Mouse (Mus musculus) midbrain, postnatal 0 days (tissue): ENCODE measurements around the gene Fmod. TPM values are rescaled to one million over a fixed set of nuclear protein-coding genes. Genes with fewer than 3 reads are reported as not detected.
A peak's percentile ranks its signal among the peaks of the same experiment; 100 is the strongest.

ENCODE experiments used
- ATAC-seq: fragments of 200-750 bp; cut with Nextera tagmentation; 2 replicates; pipeline ENCODE4 v1.8.0; 2017; ENCODE audit warnings: moderate number of reproducible peaks, mild to moderate bottlenecking, moderate TSS enrichment, moderate library complexity; ENCODE audit not compliant: low FRiP score
- DNase-seq: peaks from one replicate; pipeline ENCODE4 v3.0.0-alpha.2; 2015; ENCODE audit warnings: low spot score
- H3K27ac ChIP-seq: fragments of 300-500 bp; sonication (generic); 2 replicates; pipeline ENCODE4 v1.5.1; 2014; ENCODE audit warnings: low read depth, mild to moderate bottlenecking, low read length, mixed read lengths
- H3K27me3 ChIP-seq: fragments of 300-500 bp; sonication (generic); 2 replicates; pipeline ENCODE4 v1.6.1; 2014; ENCODE audit warnings: low read length, control low read depth, mixed read lengths; ENCODE audit not compliant: insufficient read depth
- H3K36me3 ChIP-seq: fragments of 300-500 bp; sonication (generic); 2 replicates; pipeline ENCODE4 v1.6.1; 2014; ENCODE audit warnings: low read length, control low read depth, mixed read lengths; ENCODE audit not compliant: insufficient read depth
- H3K4me1 ChIP-seq: fragments of 300-500 bp; sonication (generic); 2 replicates; pipeline ENCODE4 v1.6.1; 2014; ENCODE audit warnings: mild to moderate bottlenecking, control low read depth, antibody characterized with exemption, low read length, mixed read lengths; ENCODE audit not compliant: insufficient read depth
- H3K4me2 ChIP-seq: fragments of 300-500 bp; sonication (generic); 2 replicates; pipeline ENCODE4 v1.6.1; 2014; ENCODE audit warnings: low read depth, mild to moderate bottlenecking, low read length, mixed read lengths; ENCODE audit not compliant: poor library complexity, severe bottlenecking
- H3K4me3 ChIP-seq: fragments of 300-500 bp; sonication (generic); 2 replicates; pipeline ENCODE4 v1.5.1; 2014; ENCODE audit warnings: low read depth, mild to moderate bottlenecking, low read length, moderate library complexity
- H3K9ac ChIP-seq: fragments of 300-500 bp; sonication (generic); replicated peaks from 2 replicates; pipeline ENCODE4 v1.6.1; 2014; ENCODE audit warnings: mild to moderate bottlenecking, low read length, moderate library complexity, mixed read lengths; ENCODE audit not compliant: poor library complexity, severe bottlenecking
- H3K9me3 ChIP-seq: fragments of 300-500 bp; sonication (generic); 2 replicates; pipeline ENCODE4 v1.6.1; 2016; ENCODE audit warnings: low read length, control low read depth
- CTCF ChIP-seq: IDR thresholded peaks from 2 replicates; pipeline ENCODE4 v1.5.1; 2016; ENCODE audit warnings: antibody characterized with exemption, mild to moderate bottlenecking
- WGBS: fragments of 180-500 bp; shearing (Covaris S2); extraction: QIAGEN DNeasy Blood & Tissue Kit; methylation state at CpG from one replicate; pipeline ENCODE4 v1.1.7; 2014; 5-methylcytosine and 5-hydroxymethylcytosine counted together
- polyA plus RNA-seq: library from polyadenylated mRNA; unstranded; fragments of >200 nt; fragmentation: Nextera tagmentation; extraction: Ambion mirVana; gene quantifications from 2 replicates; pipeline ENCODE4 v1.2.1, GENCODE M21; 2015
- total RNA-seq: library from RNA; depleted of rRNA; stranded (reverse); fragments of >200 nt; gene quantifications from 2 replicates; pipeline ENCODE4 v1.2.3, GENCODE M21; 2014

Fmod gene
- total and polyA plus RNA-seq, 2 experiments from 2014 or later, result 17.1 to 24.8 TPM

DNA sequence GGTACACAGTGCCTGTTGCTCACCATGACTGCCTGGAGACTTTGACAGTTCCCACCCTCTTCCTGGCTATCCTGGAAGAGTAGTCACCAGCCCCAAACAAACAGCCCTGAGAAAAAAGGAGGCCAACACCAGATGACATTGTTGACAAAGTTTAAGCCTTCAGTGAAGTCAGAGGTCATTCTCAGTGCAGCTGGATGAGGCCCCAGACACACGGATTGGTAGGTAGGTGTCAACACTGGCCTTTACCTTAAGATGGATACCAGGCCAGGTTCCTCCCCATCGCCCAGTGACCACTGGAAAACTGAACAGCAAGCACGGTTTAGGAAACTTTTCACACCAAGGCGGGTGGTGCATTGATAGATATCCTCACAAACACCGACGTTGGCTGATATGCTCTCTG is 55.3 kb downstream of the Fmod start:
- 32% methylated on average over 6 of the region's 6 CpGs for WGBS
- no peak for ATAC-seq
- Histone ChIP-seq H3K36me3 (no peaks in the 10 kb centered on the region), H3K4me1 (peaks cover 11% of the 10 kb centered on the region; the same call in 1 of the 2 replicates), H3K27ac (peak overlapping the region; percentile 71), H3K27me3 (no peaks in the 10 kb centered on the region), H3K9ac (peak overlapping the region; percentile 64; the same call in 1 of the 2 replicates), H3K4me3 (peak overlapping the region; percentile 40; the same call in 1 of the 2 replicates), H3K9me3 (no peaks in the 10 kb centered on the region), H3K4me2 (peak overlapping the region; percentile 86)
- no peak for TF ChIP-seq CTCF
- no peak for DNase-seq

- Histone ChIP-seq H3K27ac (peak overlapping the region; percentile 71), H3K4me3 (peak overlapping the region; percentile 40), H3K9ac (peak overlapping the region; percentile 64), H3K27me3 (no peaks in the 10 kb centered on the region), H3K9me3 (no peaks in the 10 kb centered on the region), H3K4me1 (peaks cover 11% of the 10 kb centered on the region; the same call in 1 of the 2 replicates), H3K4me2 (peak overlapping the region; percentile 86), H3K36me3 (no peaks in the 10 kb centered on the region)
- 2% methylated on average over 43 of the region's 43 CpGs for WGBS
- peak; percentile 84 for DNase-seq
- TF ChIP-seq CTCF, result no peak
- peak; percentile 90 for ATAC-seq
Measured at GRCm38 (mm10) chr1:134092852-134093770, 56.1 kb downstream of the Fmod start.

DNA sequence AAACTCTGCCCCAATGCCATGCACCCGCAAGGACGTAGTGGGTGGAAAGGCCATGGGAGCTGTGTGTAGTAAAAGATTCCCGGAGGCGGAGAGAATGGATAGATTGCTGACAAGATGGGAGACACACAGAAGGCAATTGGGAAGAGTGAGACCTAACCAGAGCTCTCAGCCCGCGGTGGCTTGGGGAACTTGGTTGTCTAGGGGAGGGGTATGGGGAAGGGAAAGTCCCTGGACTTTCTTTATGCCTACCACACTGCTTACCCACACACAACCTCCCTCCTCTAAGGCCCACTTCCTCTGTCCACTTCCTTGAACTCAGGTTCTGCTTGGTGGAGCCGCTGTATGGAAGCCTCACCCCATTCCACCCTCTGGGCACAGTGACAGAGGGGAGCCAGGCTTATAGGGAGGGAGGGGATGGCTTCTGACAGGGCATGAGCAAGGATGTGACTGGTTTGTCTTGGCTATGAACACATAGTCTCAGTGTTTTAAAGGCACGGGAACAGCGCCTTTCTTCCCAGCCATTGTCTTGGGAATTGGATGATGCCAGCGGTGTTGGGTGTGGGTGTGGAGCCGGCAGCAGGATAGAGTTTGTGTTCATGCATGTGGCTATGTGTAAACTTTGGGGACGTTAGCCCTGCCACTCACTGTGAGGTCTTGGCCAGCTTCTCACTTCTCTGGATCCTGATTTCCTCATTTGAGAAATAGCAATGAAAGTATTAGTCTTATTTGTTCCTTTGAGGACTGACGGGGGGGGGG is 56.9 kb downstream of the Fmod start:
- Histone ChIP-seq H3K4me1 (peaks cover 11% of the 10 kb centered on the region; the same call in 1 of the 2 replicates), H3K4me3 (peak overlapping the region; percentile 40; the same call in 1 of the 2 replicates), H3K9me3 (no peaks in the 10 kb centered on the region), H3K27me3 (no peaks in the 10 kb centered on the region), H3K27ac (peak overlapping the region; percentile 71), H3K36me3 (no peaks in the 10 kb centered on the region), H3K4me2 (peak overlapping the region; percentile 86), H3K9ac (0 out of 2 replicates have a peak overlapping the region, but pooled peaks have one; percentile 19)
- no peak for DNase-seq
- no peak for ATAC-seq
- no peak for TF ChIP-seq CTCF
- whole genome bisulfite sequencing, result 70% methylated on average over 13 of the region's 13 CpGs

DNA sequence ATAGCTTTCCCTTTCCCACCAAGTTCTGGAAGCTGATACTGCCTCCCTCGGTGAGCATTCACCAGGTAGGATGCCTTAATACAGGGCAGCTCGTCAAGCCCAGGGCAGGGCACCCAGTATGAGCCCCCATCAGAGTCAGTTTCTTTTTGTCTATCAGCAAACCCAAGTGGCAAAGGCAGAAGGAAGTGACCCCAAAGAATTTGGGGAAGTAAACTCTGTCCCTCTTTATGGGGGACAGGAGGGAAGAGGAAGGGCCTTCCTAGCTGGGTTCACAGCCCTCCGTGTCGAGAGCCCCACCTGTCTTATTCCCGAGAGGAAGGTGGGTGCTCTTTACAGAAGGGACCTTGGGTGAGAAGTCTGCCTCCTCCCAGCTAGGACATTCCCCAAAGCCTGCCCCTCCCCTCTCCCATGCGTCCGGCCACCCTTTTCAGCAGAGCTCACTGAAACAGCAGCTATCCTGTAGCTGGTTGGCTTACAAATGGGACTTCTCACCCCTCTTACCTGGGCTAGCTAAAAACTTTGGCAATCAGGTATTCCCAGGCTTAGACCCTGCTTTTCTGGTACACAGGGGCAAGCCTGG is 58.1 kb downstream of the Fmod start:
- Histone ChIP-seq H3K4me3 (no peak overlapping the region), H3K9me3 (no peaks in the 10 kb centered on the region), H3K27me3 (no peaks in the 10 kb centered on the region), H3K27ac (no peak overlapping the region), H3K9ac (no peak overlapping the region), H3K36me3 (no peaks in the 10 kb centered on the region), H3K4me2 (no peak overlapping the region), H3K4me1 (peaks cover 15% of the 10 kb centered on the region; the same call in 1 of the 2 replicates)
- ATAC-seq (no peak), DNase-seq (no peak)
- no peak for TF ChIP-seq CTCF
- WGBS, result 68% methylated on average over 7 of the region's 7 CpGs

DNA sequence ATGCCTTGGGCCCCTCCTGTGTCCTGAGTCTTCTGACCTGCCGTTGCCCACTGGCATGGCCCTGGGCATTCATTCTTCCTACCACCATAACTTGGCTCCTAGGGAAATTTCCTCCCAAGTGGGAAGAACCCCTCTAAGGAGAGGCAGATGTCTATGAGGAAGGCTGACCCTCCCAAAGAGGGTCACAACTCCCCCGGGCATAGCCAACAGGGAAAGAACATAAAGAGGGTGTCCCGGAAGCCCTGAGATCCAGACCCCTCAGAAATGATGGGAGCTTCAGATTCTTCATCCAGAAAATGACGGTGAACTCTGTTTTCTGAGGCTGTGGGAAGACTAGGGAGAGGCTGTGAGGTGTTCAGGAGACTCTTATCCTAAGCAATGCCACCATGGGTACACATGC is 58.7 kb downstream of the Fmod start:
- H3K9me3 ChIP-seq, result no peaks in the 10 kb centered on the region
- no peaks in the 10 kb centered on the region for H3K36me3 ChIP-seq
- peaks cover 15% of the 10 kb centered on the region; the same call in 1 of the 2 replicates for H3K4me1 ChIP-seq
- no peak for DNase-seq
- H3K4me3 ChIP-seq, result no peak overlapping the region
- H3K27ac ChIP-seq, result no peak overlapping the region
- ATAC-seq, result no peak
- H3K4me2 ChIP-seq, result no peak overlapping the region
- 83% methylated on average over 4 of the region's 4 CpGs for WGBS
- H3K9ac ChIP-seq, result no peak overlapping the region
- TF ChIP-seq CTCF, result no peak
- no peaks in the 10 kb centered on the region for H3K27me3 ChIP-seq
